Mouse (Mus musculus) midbrain, embryonic 15.5 days (tissue): ENCODE data around the gene Sipa1l1. TPM values are rescaled to one million over a fixed set of nuclear protein-coding genes. Genes with fewer than 3 reads are reported as not detected.
A peak's percentile ranks its signal among the peaks of the same experiment; 100 is the strongest.

Source experiments
- ATAC-seq: fragments of 200-750 bp; cut with Nextera tagmentation; replicated peaks from 2 replicates; pipeline ENCODE4 v1.8.0; 2017; ENCODE audit warnings: moderate TSS enrichment
- H3K27ac ChIP-seq: fragments of 300-500 bp; sonication (generic); 2 replicates; pipeline ENCODE4 v1.5.1; 2015; ENCODE audit warnings: mild to moderate bottlenecking, inconsistent platforms
- H3K27me3 ChIP-seq: fragments of 300-500 bp; sonication (generic); replicated peaks from 2 replicates; pipeline ENCODE4 v1.6.1; 2015; ENCODE audit warnings: inconsistent platforms
- H3K36me3 ChIP-seq: fragments of 300-500 bp; sonication (generic); replicated peaks from 2 replicates; pipeline ENCODE4 v1.6.1; 2015; ENCODE audit warnings: inconsistent platforms
- H3K4me1 ChIP-seq: fragments of 300-500 bp; sonication (generic); 2 replicates; pipeline ENCODE4 v1.6.1; 2015; ENCODE audit warnings: inconsistent platforms
- H3K4me2 ChIP-seq: fragments of 300-500 bp; sonication (generic); 2 replicates; pipeline ENCODE4 v1.6.1; 2015; ENCODE audit warnings: inconsistent platforms, mild to moderate bottlenecking, moderate library complexity
- H3K4me3 ChIP-seq: fragments of 300-500 bp; sonication (generic); 2 replicates; pipeline ENCODE4 v1.5.1; 2015; ENCODE audit warnings: mild to moderate bottlenecking, inconsistent platforms
- H3K9ac ChIP-seq: fragments of 300-500 bp; sonication (generic); 2 replicates; pipeline ENCODE4 v1.6.1; 2015; ENCODE audit warnings: mild to moderate bottlenecking, inconsistent platforms
- H3K9me3 ChIP-seq: fragments of 300-500 bp; sonication (generic); 2 replicates; pipeline ENCODE4 v1.6.1; 2016; ENCODE audit warnings: inconsistent platforms
- whole genome bisulfite sequencing: fragments of 180-500 bp; shearing (Covaris S2); methylation state at CpG from one replicate; pipeline ENCODE4 v1.1.7; 2015; ENCODE audit warnings: mixed read lengths; 5-methylcytosine and 5-hydroxymethylcytosine counted together
- polyA plus RNA-seq: library from polyadenylated mRNA; unstranded; fragments of >200 nt; fragmentation: Nextera tagmentation; extraction: Ambion mirVana; gene quantifications from 2 replicates; pipeline ENCODE4 v1.2.1, GENCODE M21; 2015

Gene Sipa1l1
- polyA plus RNA-seq, 1 experiment from 2014 or later, result 13.5 TPM

- H3K36me3 ChIP-seq, result no peaks in the 10 kb centered on the region
- 84% methylated on average over 8 of the region's 8 CpGs for WGBS
Observed at GRCm38 (mm10) chr12:82321397-82321796, 152.3 kb downstream of the Sipa1l1 start.

DNA sequence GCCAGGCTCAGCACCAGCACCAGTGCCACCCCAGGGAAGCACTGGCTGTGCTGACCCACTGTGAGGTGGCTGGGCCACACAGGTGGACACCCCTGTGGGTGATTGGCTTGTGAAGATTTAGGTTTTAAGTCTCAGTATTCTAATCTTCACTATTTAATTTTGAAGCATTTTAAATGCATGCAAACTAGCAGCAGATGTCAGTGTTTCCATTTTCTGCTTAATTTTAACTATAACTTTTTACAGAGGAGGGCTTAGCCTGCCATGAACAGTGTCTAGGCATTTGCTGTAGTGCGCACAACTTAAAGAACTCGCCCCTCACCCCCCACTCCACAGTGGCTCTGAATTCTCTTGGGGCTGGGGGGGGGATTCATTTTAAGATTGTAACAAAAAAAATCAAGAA is 152.7 kb downstream of the Sipa1l1 start:
- Histone ChIP-seq H3K27ac (no peak overlapping the region), H3K4me1 (no peaks in the 10 kb centered on the region), H3K27me3 (no peaks in the 10 kb centered on the region), H3K36me3 (no peaks in the 10 kb centered on the region), H3K9ac (no peak overlapping the region), H3K9me3 (no peaks in the 10 kb centered on the region), H3K4me3 (no peak overlapping the region), H3K4me2 (no peak overlapping the region)
- ATAC-seq, result no peak
- 97% methylated on average over 2 of the region's 2 CpGs for WGBS

More at GRCm38 (mm10) chr12:82321397-82321796, 152.3 kb downstream of the Sipa1l1 start:
- Histone ChIP-seq H3K4me2 (no peak overlapping the region), H3K4me3 (no peak overlapping the region), H3K9ac (no peak overlapping the region), H3K4me1 (no peaks in the 10 kb centered on the region), H3K27me3 (no peaks in the 10 kb centered on the region), H3K27ac (no peak overlapping the region), H3K9me3 (no peaks in the 10 kb centered on the region)
- ATAC-seq, result no peak

DNA sequence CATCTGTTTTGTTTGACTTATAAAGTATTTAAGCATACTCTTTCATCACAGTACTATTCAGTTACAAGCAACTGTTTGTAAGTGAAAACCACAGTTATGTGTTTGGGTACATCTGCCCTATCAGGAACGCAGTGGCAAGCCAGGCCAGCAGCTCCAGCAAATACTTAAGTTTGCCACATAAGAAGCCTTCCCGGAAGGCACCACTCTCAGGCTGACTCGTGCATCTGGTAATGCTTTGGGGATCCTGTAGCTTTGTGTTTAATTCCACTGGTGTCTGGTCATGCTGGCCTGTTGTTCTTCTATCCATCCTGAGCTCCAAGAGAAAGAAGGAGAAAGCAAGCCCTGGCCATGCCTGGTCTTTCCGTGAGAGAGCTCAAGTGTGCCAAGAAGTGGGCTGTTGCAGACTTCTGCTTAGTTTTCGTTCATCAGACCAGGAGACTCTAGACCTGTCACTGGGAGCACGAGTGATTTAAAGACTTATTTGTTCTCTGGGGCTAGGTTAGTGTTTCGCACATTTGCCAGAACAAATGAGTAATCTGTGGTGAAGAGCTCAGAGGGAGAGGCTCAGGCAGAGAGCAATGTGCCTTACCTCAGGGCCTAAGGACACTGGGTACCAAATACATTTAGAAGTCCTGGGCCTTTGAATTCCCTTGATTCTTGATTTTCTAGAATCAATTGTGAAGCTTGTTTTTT is 153.8 kb downstream of the Sipa1l1 start:
- ATAC-seq, result no peak
- 77% methylated on average over 7 of the region's 7 CpGs for WGBS
- no peaks in the 10 kb centered on the region for H3K9me3 ChIP-seq
- no peaks in the 10 kb centered on the region for H3K4me1 ChIP-seq
- no peaks in the 10 kb centered on the region for H3K36me3 ChIP-seq
- no peaks in the 10 kb centered on the region for H3K27me3 ChIP-seq
- no peak overlapping the region for H3K4me2 ChIP-seq
- H3K27ac ChIP-seq, result no peak overlapping the region
- H3K4me3 ChIP-seq, result no peak overlapping the region
- H3K9ac ChIP-seq, result no peak overlapping the region

GRCm38 (mm10) chr12:82324621-82325020 is 155.5 kb downstream of the Sipa1l1 start:
- no peaks in the 10 kb centered on the region for H3K9me3 ChIP-seq
- no peaks in the 10 kb centered on the region for H3K36me3 ChIP-seq
- no peak overlapping the region for H3K27ac ChIP-seq
- H3K27me3 ChIP-seq, result no peaks in the 10 kb centered on the region
- H3K4me1 ChIP-seq, result no peaks in the 10 kb centered on the region
- H3K9ac ChIP-seq, result no peak overlapping the region
- no peak overlapping the region for H3K4me2 ChIP-seq
- 72% methylated on average over 5 of the region's 5 CpGs for WGBS
- H3K4me3 ChIP-seq, result no peak overlapping the region
- ATAC-seq, result no peak

- no peak for ATAC-seq
- Histone ChIP-seq H3K9ac (no peak overlapping the region), H3K9me3 (no peaks in the 10 kb centered on the region), H3K4me3 (no peak overlapping the region), H3K27ac (no peak overlapping the region), H3K4me1 (no peaks in the 10 kb centered on the region), H3K4me2 (no peak overlapping the region), H3K27me3 (no peaks in the 10 kb centered on the region), H3K36me3 (no peaks in the 10 kb centered on the region)
- WGBS, result 90% methylated on average over 3 of the region's 3 CpGs
Observed at GRCm38 (mm10) chr12:82325502-82325901, 156.4 kb downstream of the Sipa1l1 start.

- no peak for ATAC-seq
- H3K4me3 ChIP-seq, result no peak overlapping the region
- H3K9me3 ChIP-seq, result no peaks in the 10 kb centered on the region
- WGBS, result 58% methylated on average over 8 of the region's 8 CpGs
- no peak overlapping the region for H3K4me2 ChIP-seq
- H3K4me1 ChIP-seq, result no peaks in the 10 kb centered on the region
- H3K36me3 ChIP-seq, result no peaks in the 10 kb centered on the region
- H3K27me3 ChIP-seq, result no peaks in the 10 kb centered on the region
- H3K27ac ChIP-seq, result no peak overlapping the region
- no peak overlapping the region for H3K9ac ChIP-seq
Observed at GRCm38 (mm10) chr12:82326438-82326837, 157.3 kb downstream of the Sipa1l1 start.

DNA sequence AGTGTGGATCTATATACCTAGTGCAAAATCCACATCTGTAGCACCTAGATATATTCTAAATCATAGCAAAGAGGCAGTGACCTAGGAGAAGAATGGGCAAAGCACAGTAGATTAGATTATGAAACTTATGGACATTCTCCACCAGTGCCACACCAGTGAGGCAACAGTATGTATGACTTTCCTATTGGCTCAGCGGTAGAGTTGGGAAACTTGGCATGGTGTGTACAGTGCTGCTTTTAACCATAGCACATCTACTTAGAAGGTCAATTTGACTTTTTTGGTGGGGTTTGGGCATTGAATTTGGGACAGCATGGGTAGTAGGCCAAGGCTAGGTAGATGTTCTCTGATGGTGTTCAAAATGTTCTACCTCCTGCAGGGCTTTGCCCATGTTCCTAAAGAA is 159.0 kb downstream of the Sipa1l1 start:
- H3K9me3 ChIP-seq, result no peaks in the 10 kb centered on the region
- H3K4me3 ChIP-seq, result no peak overlapping the region
- no peaks in the 10 kb centered on the region for H3K27me3 ChIP-seq
- no peak overlapping the region for H3K9ac ChIP-seq
- no peak overlapping the region for H3K27ac ChIP-seq
- no peaks in the 10 kb centered on the region for H3K36me3 ChIP-seq
- H3K4me2 ChIP-seq, result no peak overlapping the region
- ATAC-seq, result no peak
- 98% methylated on average over 1 of the region's 1 CpGs for WGBS
- no peaks in the 10 kb centered on the region for H3K4me1 ChIP-seq

DNA sequence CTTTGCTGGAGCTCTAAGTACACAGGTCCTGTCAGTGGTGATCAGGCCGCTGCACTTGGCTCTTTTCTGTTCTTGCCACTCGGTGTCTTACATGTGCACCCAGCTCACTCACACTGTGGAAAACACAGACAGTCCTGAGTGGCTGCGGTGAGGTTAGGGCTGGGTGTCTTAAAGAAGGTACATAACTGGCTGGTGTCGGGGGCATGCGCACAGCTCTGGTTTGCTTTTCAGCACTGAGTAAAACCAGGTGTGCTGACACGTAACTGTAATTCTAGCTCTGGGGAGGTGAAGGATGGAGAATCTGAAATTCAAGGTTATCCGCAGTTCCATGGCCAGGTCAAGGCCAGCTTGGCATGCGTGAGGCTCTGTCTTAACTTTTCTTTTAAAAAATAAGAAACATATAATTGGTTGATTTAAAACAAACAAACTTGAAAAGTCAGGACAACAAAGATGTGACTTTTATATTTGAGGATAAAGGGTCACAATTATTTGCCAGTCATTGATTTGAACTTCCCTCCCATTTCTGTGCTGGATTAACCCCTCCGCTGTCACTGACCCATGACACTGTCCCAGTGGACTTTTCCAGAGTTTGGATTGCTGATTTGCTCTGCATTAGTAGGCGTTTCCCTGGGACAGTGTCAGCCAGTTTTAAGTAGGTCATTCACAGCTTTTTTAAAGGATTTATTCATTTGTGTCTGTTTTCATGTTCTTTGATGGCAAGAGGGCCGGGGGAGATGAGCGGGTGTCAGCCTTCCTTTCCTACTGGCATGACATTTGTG is 163.9 kb downstream of the Sipa1l1 start:
- no peaks in the 10 kb centered on the region for H3K27me3 ChIP-seq
- 71% methylated on average over 12 of the region's 12 CpGs for WGBS
- no peak overlapping the region for H3K9ac ChIP-seq
- H3K4me1 ChIP-seq, result peaks cover 13% of the 10 kb centered on the region; the same call in 1 of the 2 replicates
- no peaks in the 10 kb centered on the region for H3K9me3 ChIP-seq
- no peak overlapping the region for H3K27ac ChIP-seq
- ATAC-seq, result no peak
- H3K4me2 ChIP-seq, result no peak overlapping the region
- no peaks in the 10 kb centered on the region for H3K36me3 ChIP-seq
- H3K4me3 ChIP-seq, result no peak overlapping the region

- peaks cover 16% of the 10 kb centered on the region for H3K4me1 ChIP-seq
- no peaks in the 10 kb centered on the region for H3K27me3 ChIP-seq
- H3K27ac ChIP-seq, result no peak overlapping the region
- 65% methylated on average over 5 of the region's 5 CpGs for WGBS
- no peaks in the 10 kb centered on the region for H3K9me3 ChIP-seq
- H3K9ac ChIP-seq, result no peak overlapping the region
- ATAC-seq, result no peak
- H3K4me3 ChIP-seq, result no peak overlapping the region
- H3K36me3 ChIP-seq, result no peaks in the 10 kb centered on the region
- H3K4me2 ChIP-seq, result no peak overlapping the region
Observed at GRCm38 (mm10) chr12:82333999-82334398, 164.9 kb downstream of the Sipa1l1 start.

GRCm38 (mm10) chr12:82334550-82334949 is 165.4 kb downstream of the Sipa1l1 start:
- H3K4me1 ChIP-seq, result peaks cover 21% of the 10 kb centered on the region
- H3K4me2 ChIP-seq, result no peak overlapping the region
- ATAC-seq, result no peak
- 33% methylated on average over 4 of the region's 4 CpGs for WGBS
- no peak overlapping the region for H3K9ac ChIP-seq
- H3K27ac ChIP-seq, result 0 out of 2 replicates have a peak overlapping the region, but pooled peaks have one; percentile 22
- no peak overlapping the region for H3K4me3 ChIP-seq
- H3K36me3 ChIP-seq, result no peaks in the 10 kb centered on the region
- H3K9me3 ChIP-seq, result no peaks in the 10 kb centered on the region
- no peaks in the 10 kb centered on the region for H3K27me3 ChIP-seq

DNA sequence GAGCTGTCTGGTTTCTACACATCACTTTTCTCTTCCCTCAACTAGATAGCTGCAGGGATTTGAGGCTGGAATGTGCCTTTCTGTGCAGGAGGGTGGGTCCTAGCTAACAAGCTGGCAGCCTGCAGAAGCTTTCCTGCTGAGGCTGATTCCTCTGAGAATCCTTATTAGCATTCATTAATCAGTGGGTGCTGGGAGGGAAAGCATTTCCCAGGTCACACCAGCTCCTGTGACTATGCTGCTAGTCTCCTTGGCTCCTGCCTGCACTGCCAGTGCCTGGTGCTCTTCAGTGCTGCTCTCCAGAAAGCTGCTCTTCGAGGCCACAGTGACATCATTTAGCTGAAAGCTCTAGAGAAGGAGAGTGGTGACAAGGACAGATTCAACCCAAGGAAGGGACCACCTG is 166.0 kb downstream of the Sipa1l1 start:
- 0 out of 2 replicates have a peak overlapping the region, but pooled peaks have one; percentile 22 for H3K27ac ChIP-seq
- 5% methylated on average over 1 of the region's 1 CpGs for WGBS

DNA sequence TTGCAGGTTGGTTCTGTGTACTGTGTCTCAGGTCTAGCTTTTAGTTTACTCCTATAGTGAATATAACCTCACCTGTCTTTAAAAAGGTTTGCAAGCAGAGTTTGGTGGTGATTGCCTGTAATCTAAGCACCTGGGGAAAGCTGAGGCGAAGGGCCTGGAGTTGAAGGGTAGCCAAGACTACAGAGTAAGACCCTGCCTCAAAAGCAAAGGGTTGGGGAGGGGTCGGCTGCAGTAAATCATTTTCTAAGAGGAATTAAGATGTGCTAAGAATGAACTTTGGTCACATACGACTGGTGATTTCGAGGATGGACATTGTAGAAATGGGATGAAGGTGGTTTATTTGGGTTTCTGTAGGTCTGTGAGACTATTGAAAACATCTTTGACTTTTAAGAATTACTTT is 169.4 kb downstream of the Sipa1l1 start:
- H3K9me3 ChIP-seq, result no peaks in the 10 kb centered on the region
- ATAC-seq, result no peak
- H3K36me3 ChIP-seq, result no peaks in the 10 kb centered on the region
- H3K27me3 ChIP-seq, result no peaks in the 10 kb centered on the region
- H3K4me1 ChIP-seq, result peaks cover 26% of the 10 kb centered on the region
- H3K9ac ChIP-seq, result no peak overlapping the region
- peak overlapping the region; percentile 53; the same call in 1 of the 2 replicates for H3K4me2 ChIP-seq
- WGBS, result 86% methylated on average over 4 of the region's 4 CpGs
- H3K4me3 ChIP-seq, result no peak overlapping the region
- H3K27ac ChIP-seq, result no peak overlapping the region

More for the DNA sequence above, 166.0 kb downstream of the Sipa1l1 start:
- no peaks in the 10 kb centered on the region for H3K36me3 ChIP-seq
- H3K4me2 ChIP-seq, result no peak overlapping the region
- H3K4me1 ChIP-seq, result peaks cover 26% of the 10 kb centered on the region
- no peak overlapping the region for H3K4me3 ChIP-seq
- ATAC-seq, result no peak
- H3K9me3 ChIP-seq, result no peaks in the 10 kb centered on the region
- H3K27me3 ChIP-seq, result no peaks in the 10 kb centered on the region
- no peak overlapping the region for H3K9ac ChIP-seq
